Mouse (Mus musculus) kidney, embryonic 15.5 days (tissue): ENCODE measurements around the gene Layn. TPM values are rescaled to one million over a fixed set of nuclear protein-coding genes. Genes with fewer than 3 reads are reported as not detected.
A peak's percentile ranks its signal among the peaks of the same experiment; 100 is the strongest.

ENCODE experiments used
- ATAC-seq: fragments of 200-750 bp; cut with Nextera tagmentation; replicated peaks from 2 replicates; pipeline ENCODE4 v1.8.0; 2017; ENCODE audit warnings: moderate TSS enrichment; ENCODE audit not compliant: low FRiP score
- H3K27ac ChIP-seq: fragments of 300-500 bp; sonication (generic); 2 replicates; pipeline ENCODE4 v1.5.1; 2015; ENCODE audit warnings: mild to moderate bottlenecking, inconsistent platforms
- H3K27me3 ChIP-seq: fragments of 300-500 bp; sonication (generic); 2 replicates; pipeline ENCODE4 v1.6.1; 2015; ENCODE audit warnings: inconsistent platforms
- H3K36me3 ChIP-seq: fragments of 300-500 bp; sonication (generic); 2 replicates; pipeline ENCODE4 v1.6.1; 2015; ENCODE audit warnings: inconsistent platforms
- H3K4me1 ChIP-seq: fragments of 300-500 bp; sonication (generic); 2 replicates; pipeline ENCODE4 v1.6.1; 2015; ENCODE audit warnings: inconsistent platforms
- H3K4me2 ChIP-seq: fragments of 300-500 bp; sonication (generic); 2 replicates; pipeline ENCODE4 v1.6.1; 2015; ENCODE audit warnings: moderate library complexity, mild to moderate bottlenecking, inconsistent platforms
- H3K4me3 ChIP-seq: fragments of 300-500 bp; sonication (generic); replicated peaks from 2 replicates; pipeline ENCODE4 v1.5.1; 2015; ENCODE audit warnings: mild to moderate bottlenecking, inconsistent platforms
- H3K9ac ChIP-seq: fragments of 300-500 bp; sonication (generic); 2 replicates; pipeline ENCODE4 v1.6.1; 2015; ENCODE audit warnings: mild to moderate bottlenecking, inconsistent platforms
- H3K9me3 ChIP-seq: fragments of 300-500 bp; sonication (generic); replicated peaks from 2 replicates; pipeline ENCODE4 v1.6.1; 2016; ENCODE audit warnings: inconsistent platforms
- WGBS: fragments of 180-500 bp; shearing (Covaris S2); methylation state at CpG from one replicate; pipeline ENCODE4 v1.1.7; 2015; ENCODE audit warnings: mixed read lengths; 5-methylcytosine and 5-hydroxymethylcytosine counted together
- polyA plus RNA-seq: library from polyadenylated mRNA; unstranded; fragments of >200 nt; fragmentation: Nextera tagmentation; extraction: Ambion mirVana; gene quantifications from 2 replicates; pipeline ENCODE4 v1.2.1, GENCODE M21; 2015

The Layn gene
- polyA plus RNA-seq, 1 experiment from 2014 or later = 8.1 TPM

DNA sequence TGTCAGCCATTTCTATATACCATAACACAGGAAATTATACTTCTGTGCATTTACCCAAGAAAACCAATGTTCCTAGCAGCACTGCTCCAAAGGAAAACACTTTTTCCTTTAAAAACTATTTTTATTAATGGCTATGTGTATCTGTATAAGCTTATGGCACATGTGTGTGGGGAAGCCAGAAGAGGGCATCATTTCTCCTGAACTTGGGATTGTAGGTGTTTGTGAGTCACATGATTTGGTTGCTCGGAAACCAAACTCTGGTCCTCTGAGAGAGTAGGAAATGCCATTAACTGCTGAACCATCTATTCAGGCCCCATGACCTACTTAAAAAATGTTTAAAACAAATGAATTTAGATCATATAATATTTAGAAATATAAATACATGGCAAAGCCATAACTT is 49.9 kb downstream of the Layn start:
- Histone ChIP-seq H3K27ac (no peak overlapping the region), H3K27me3 (no peaks in the 10 kb centered on the region), H3K4me2 (no peak overlapping the region), H3K4me1 (no peaks in the 10 kb centered on the region), H3K36me3 (no peaks in the 10 kb centered on the region), H3K9me3 (no peaks in the 10 kb centered on the region), H3K4me3 (no peak overlapping the region), H3K9ac (no peak overlapping the region)
- 88% methylated on average over 1 of the region's 1 CpGs for WGBS
- ATAC-seq = no peak

DNA sequence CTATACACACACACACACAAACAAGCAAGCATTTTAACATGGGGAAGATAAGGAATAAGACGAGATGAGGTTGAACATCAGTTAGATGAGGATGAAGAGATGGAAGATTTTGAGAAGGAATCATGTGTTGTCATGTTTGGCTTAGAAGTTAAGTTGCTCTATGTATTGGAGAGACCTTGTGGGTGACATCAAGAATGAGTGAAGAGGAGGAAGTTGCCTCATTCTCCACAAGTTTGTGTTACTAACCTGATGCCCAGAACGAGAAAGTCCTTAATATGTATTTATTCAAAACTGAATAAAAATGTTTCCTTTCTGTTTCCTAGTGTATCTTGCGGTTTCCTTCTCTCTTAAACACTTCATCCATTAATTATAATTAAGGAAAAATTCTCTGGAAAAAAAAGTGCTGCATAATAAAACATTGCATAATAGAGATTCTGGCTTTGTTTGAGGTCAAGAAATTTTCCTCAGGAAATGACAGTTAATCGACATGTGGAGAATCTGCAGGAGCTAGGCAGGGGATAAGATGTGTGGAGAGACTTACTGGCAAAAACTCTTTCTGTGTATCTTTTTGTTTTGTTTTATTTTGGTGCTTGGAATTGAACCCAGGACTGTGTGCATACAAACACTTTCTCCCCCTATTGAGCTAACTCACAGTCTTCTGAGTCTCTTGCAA is 55.6 kb downstream of the Layn start:
- no peaks in the 10 kb centered on the region for H3K9me3 ChIP-seq
- no peak overlapping the region for H3K4me3 ChIP-seq
- ATAC-seq = no peak
- no peak overlapping the region for H3K4me2 ChIP-seq
- no peak overlapping the region for H3K27ac ChIP-seq
- WGBS = 78% methylated on average over 4 of the region's 4 CpGs
- no peak overlapping the region for H3K9ac ChIP-seq
- H3K4me1 ChIP-seq = no peaks in the 10 kb centered on the region
- H3K27me3 ChIP-seq = peaks cover 4% of the 10 kb centered on the region; the same call in 1 of the 2 replicates
- H3K36me3 ChIP-seq = no peaks in the 10 kb centered on the region

DNA sequence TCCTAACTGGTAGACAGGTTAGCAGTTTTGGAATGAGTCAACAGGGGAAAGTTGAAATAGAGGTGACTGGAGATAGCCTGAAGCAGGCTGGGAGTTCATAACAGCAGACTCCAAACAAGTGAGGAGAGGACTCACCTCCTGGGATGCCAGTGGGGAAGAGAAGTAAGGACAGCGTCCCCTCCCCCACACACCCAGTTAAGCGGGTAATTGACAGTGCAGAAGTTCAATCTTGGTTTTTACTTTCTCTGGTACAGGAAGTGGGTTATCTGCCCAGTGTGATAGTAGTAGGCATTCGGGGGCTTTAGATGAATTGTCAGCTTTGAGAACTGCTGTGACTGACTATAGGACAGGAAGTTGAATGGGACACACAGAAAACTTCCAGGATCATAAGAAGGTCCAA is 56.5 kb downstream of the Layn start:
- Histone ChIP-seq H3K27ac (no peak overlapping the region), H3K36me3 (no peaks in the 10 kb centered on the region), H3K4me2 (no peak overlapping the region), H3K9me3 (no peaks in the 10 kb centered on the region), H3K27me3 (peaks cover 4% of the 10 kb centered on the region; the same call in 1 of the 2 replicates), H3K9ac (no peak overlapping the region), H3K4me3 (no peak overlapping the region), H3K4me1 (no peaks in the 10 kb centered on the region)
- WGBS = 75% methylated on average over 3 of the region's 3 CpGs
- ATAC-seq = no peak

DNA sequence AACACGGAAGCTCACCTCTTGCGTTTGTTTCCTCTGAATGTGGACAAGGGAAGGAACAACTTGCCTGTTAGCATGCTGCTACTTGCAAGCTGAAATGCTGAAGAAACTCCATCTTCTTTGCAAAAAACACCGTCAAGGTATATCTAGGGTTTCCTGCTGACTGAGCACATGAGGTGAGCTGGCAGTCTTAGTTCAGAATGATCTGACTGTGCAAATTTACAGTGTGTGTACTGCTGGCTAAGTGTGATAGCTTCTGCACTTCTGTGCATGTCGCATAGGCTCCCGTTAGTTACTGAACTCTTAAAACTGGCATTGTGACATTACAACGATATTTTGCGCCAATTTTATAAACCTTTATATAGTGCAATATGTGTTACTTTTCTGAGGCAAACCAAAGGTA is 57.2 kb downstream of the Layn start:
- 81% methylated on average over 7 of the region's 7 CpGs for WGBS
- H3K4me1 ChIP-seq = no peaks in the 10 kb centered on the region
- no peak for ATAC-seq
- no peaks in the 10 kb centered on the region for H3K36me3 ChIP-seq
- H3K4me2 ChIP-seq = no peak overlapping the region
- H3K9me3 ChIP-seq = no peaks in the 10 kb centered on the region
- no peak overlapping the region for H3K9ac ChIP-seq
- peaks cover 4% of the 10 kb centered on the region; the same call in 1 of the 2 replicates for H3K27me3 ChIP-seq
- no peak overlapping the region for H3K4me3 ChIP-seq
- H3K27ac ChIP-seq = no peak overlapping the region

DNA sequence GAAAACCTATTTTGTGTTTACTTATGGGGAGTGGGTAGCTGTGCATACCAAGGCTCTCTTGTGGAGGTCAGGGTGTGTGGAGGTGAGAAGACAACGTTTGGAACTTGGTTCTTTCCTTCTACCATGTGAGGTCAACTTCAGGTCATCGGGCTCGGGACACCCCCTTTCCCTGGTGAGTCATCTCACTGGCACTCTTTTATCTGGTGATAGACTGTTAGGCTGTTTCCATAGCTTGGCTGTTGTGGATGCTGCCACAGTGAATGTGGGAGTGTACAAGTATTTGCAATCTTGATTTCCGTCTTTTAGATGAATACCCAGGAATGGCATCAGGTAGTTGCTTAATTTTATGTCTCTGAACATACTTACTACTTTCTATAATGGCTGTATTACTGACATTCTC is 61.2 kb downstream of the Layn start:
- H3K27me3 ChIP-seq = peaks cover 8% of the 10 kb centered on the region
- no peak overlapping the region for H3K27ac ChIP-seq
- no peaks in the 10 kb centered on the region for H3K9me3 ChIP-seq
- no peak overlapping the region for H3K4me3 ChIP-seq
- H3K4me2 ChIP-seq = no peak overlapping the region
- no peaks in the 10 kb centered on the region for H3K4me1 ChIP-seq
- ATAC-seq = no peak
- no peaks in the 10 kb centered on the region for H3K36me3 ChIP-seq
- no peak overlapping the region for H3K9ac ChIP-seq
- 53% methylated on average over 4 of the region's 4 CpGs for WGBS

DNA sequence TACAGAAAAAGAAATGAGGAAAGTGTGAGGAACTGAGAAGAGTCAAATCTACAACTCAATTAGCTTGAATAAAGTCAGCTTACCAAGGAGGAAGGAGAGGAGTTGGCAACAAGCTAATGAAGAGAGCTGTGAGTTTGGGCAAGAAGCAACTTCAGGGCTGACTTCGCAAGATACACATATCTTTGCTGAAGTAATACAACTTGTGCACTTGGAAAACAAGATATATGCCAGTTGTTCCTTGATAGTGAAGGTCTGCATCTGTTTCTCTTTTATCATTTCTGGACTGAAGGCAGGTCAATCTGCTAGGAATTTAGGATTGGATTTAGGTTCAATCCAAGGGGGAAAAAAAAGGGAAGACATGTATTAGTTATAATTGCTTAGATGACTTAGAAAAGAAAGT is 63.2 kb downstream of the Layn start:
- no peak overlapping the region for H3K9ac ChIP-seq
- no peak overlapping the region for H3K4me2 ChIP-seq
- no peak overlapping the region for H3K4me3 ChIP-seq
- no peaks in the 10 kb centered on the region for H3K9me3 ChIP-seq
- H3K4me1 ChIP-seq = no peaks in the 10 kb centered on the region
- no peaks in the 10 kb centered on the region for H3K36me3 ChIP-seq
- peaks cover 8% of the 10 kb centered on the region for H3K27me3 ChIP-seq
- 77% methylated on average over 1 of the region's 1 CpGs for WGBS
- no peak overlapping the region for H3K27ac ChIP-seq
- ATAC-seq = no peak

DNA sequence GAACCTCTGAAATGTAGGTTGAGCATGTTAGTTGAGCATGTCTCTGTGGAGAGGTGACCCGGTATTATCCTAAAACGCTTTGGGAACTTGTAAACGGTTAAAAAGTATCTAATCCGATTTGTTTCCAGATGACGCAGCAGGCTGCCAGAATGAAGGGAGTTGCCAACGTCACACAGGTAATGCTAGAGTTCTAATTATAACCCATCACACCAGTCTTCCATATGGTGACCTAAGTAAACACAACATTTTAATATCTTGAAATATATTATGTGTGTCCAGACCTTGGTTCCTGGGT is 67.3 kb downstream of the Layn start:
- Histone ChIP-seq H3K27me3 (peaks cover 4% of the 10 kb centered on the region), H3K4me3 (peak overlapping the region; percentile 77), H3K4me1 (peaks cover 6% of the 10 kb centered on the region), H3K9ac (peak overlapping the region; percentile 29; the same call in 1 of the 2 replicates), H3K4me2 (peak overlapping the region; percentile 76), H3K27ac (no peak overlapping the region), H3K36me3 (no peaks in the 10 kb centered on the region), H3K9me3 (no peaks in the 10 kb centered on the region)
- 6% methylated on average over 6 of the region's 6 CpGs for WGBS
- no peak for ATAC-seq

DNA sequence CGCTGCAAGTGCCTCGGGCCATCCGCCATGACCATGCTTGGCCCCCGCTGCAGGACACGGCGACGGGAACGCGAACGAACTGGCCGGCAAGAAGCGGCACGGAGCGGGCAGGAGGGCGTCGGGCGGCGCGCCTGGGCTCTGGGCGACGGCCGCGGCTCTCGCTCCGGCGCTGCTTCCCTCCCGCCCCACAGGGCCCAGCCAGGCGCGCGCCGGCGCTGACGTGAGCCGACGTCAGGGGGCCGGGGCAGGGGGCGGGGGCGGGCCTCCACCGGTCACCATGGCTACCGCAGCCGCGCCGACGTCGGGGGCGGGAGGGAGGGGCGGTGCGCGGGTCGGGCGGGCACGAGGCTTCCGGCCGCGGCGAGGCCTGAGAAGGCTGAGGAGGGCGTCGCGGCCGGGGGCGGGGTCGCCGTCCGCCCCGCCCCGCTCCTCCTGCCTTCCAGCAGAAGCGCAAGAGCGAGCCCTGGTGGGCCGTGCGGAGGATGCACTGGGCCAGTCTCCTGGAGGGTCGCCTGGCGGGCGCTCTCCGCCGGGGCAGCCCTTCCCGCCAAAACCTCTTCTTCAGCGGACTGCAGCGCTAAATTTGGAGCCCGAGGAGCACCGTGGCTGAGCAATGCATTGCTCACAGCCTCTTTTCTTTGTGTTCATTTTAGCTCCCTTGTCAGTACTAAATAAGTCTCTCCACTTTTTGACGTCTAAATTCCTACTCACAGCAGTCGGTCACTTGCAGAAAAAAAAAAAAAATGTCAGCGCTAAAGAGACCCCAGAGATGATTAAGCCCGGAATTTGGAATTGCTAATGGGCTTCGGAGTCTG is 67.8 kb downstream of the Layn start, which contains the start of gene Sik2:
TSS of gene Sik2 (minus strand) at position 233 of the 815 bp plus-strand sequence.
- no peaks in the 10 kb centered on the region for H3K36me3 ChIP-seq
- H3K27me3 ChIP-seq = peaks cover 4% of the 10 kb centered on the region
- ATAC-seq = peak; percentile 97
- under 1% methylated on average over 47 of the region's 85 CpGs for WGBS
- H3K4me2 ChIP-seq = peak within 1 kb of the TSS; percentile 76
- H3K4me3 ChIP-seq = peak within 1 kb of the TSS; percentile 77
- peaks cover 6% of the 10 kb centered on the region for H3K4me1 ChIP-seq
- no peaks in the 10 kb centered on the region for H3K9me3 ChIP-seq
- H3K9ac ChIP-seq = peak within 1 kb of the TSS; percentile 90
- peak within 1 kb of the TSS; percentile 92 for H3K27ac ChIP-seq

DNA sequence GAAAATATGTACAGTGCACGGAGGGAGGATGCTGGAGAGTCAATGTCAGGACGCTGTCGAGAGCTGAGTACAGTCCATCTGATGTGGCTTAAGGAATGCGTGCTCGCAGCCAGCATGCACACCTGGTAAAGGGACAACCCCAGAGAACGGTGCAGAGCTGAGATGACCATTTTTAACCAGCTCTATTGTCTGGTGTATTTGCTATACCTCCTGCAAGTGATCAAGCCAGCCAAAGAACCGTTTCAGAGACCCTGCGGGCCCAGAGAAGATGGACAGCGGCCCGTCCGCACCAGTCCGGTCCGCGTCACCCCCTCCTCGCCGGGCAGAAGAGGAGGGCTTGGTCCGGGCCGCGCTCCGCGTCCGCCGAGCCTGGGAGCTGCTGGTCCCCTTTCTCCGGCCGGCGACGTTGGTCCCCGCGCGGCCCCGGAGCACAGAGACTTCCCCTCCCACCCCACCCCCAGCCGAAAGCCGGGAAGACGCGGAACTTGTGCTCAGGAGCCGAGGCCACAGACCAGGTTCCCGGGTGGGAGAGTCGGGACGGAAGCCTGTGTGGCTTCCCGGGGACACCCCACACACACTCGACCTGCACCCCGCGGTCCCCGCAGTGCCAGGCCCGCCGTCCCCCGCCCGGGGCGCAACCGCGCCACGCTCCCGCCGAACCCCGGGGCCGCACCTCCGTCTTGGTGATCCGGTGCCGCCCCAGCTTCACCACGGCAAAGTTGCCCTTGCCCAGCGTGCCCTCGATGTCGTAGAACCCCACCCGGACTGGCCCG is 68.6 kb downstream of the Layn start:
- WGBS = under 1% methylated on average over 63 of the region's 65 CpGs
- peak; percentile 53 for ATAC-seq
- peaks cover 4% of the 10 kb centered on the region for H3K27me3 ChIP-seq
- no peaks in the 10 kb centered on the region for H3K36me3 ChIP-seq
- peaks cover 6% of the 10 kb centered on the region for H3K4me1 ChIP-seq
- peak overlapping the region; percentile 77 for H3K4me3 ChIP-seq
- H3K27ac ChIP-seq = peak overlapping the region; percentile 92
- peak overlapping the region; percentile 75 for H3K4me2 ChIP-seq
- no peaks in the 10 kb centered on the region for H3K9me3 ChIP-seq
- H3K9ac ChIP-seq = peak overlapping the region; percentile 90

DNA sequence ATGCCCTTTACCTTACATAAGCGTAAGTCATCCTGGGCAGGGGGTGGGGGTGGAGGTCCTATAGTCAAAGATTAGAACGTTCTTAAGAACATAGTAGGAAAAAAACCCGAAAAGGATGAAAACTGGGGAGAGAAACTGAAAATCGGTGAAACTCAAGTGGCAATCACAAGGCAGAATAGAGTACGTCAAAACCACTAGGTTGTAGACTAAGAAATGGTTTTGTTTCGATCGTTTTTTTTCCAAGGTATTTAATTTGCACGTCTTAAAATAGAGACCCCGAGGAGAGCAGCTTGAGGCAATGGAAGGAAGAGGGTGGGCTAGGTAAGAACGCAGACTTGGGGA is 69.2 kb downstream of the Layn start:
- Histone ChIP-seq H3K9me3 (no peaks in the 10 kb centered on the region), H3K27ac (no peak overlapping the region), H3K4me1 (peaks cover 6% of the 10 kb centered on the region), H3K9ac (peak overlapping the region; percentile 90; the same call in 1 of the 2 replicates), H3K36me3 (no peaks in the 10 kb centered on the region), H3K4me2 (peak overlapping the region; percentile 75), H3K4me3 (peak overlapping the region; percentile 77), H3K27me3 (peaks cover 4% of the 10 kb centered on the region)
- ATAC-seq = no peak
- WGBS = 12% methylated on average over 10 of the region's 10 CpGs

DNA sequence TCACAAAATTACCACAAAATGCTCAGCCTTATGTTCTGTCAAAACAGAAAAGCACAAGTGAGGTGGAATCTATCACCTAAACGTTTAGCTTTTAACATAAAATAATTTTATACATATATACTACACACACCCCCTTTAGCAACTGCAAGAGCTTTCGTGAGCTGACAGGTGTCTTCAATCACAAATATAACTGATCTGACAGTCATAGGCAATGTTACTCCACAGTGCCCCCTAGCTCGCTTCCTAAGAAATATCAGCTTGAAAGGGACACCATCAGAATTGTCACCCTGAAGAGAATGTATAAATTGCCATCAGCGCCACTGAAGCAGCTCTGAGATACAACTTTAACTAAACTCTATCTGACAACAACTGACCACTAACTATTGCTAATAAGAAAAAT is 70.0 kb downstream of the Layn start:
- no peak for ATAC-seq
- H3K4me3 ChIP-seq = no peak overlapping the region
- peaks cover 4% of the 10 kb centered on the region for H3K27me3 ChIP-seq
- H3K9ac ChIP-seq = no peak overlapping the region
- no peak overlapping the region for H3K4me2 ChIP-seq
- no peak overlapping the region for H3K27ac ChIP-seq
- H3K4me1 ChIP-seq = peaks cover 6% of the 10 kb centered on the region
- H3K9me3 ChIP-seq = no peaks in the 10 kb centered on the region
- no peaks in the 10 kb centered on the region for H3K36me3 ChIP-seq
- 8% methylated on average over 4 of the region's 4 CpGs for WGBS
